ENCODE assay signal across 33 mouse cellular contexts in genomic region chr5:65549677-65550076, GRCm38 (mm10). TPM values are rescaled to one million over a fixed set of nuclear protein-coding genes. Genes with fewer than 3 reads are reported as not detected.
A peak's percentile ranks its signal among the peaks of the same experiment; 100 is the strongest.
DNase-seq lines count a peak whose midpoint lies in the region; ATAC-seq and TF ChIP-seq lines count a peak whose summit lies in the region.
"Had no signal": no experiment of that assay in that cellular context is flagged by ENCODE, and none has a peak within 500 bp of the region (broad histone marks: within the 10 kb centered on the region; RNA-seq: fewer than 3 reads in every experiment).

No protein-coding gene starts in this region.

- peaks cover 3% of the 10 kb centered on the region for H3K4me1 ChIP-seq in heart, adult 2 months (ENCODE audit: control insufficient read depth, insufficient read depth, low read length)
- no peaks in the 10 kb centered on the region for H3K4me1 ChIP-seq in midbrain, embryonic 11.5 days (ENCODE audit: control insufficient read depth, insufficient read depth, low read length)
- no peaks in the 10 kb centered on the region for H3K4me1 ChIP-seq in midbrain, postnatal 0 days (ENCODE audit: insufficient read depth, low read length)
- H3K4me1 ChIP-seq: forebrain, embryonic 12.5 days; lung, embryonic 15.5 days; midbrain, embryonic 12.5 days; stomach, embryonic 15.5 days had no signal

- ATAC-seq in midbrain, embryonic 11.5 days (ENCODE audit: low FRiP score): no peak
- ATAC-seq in midbrain, postnatal 0 days (ENCODE audit: low FRiP score): no peak
- ATAC-seq: hindbrain, embryonic 16.5 days had no signal

- no peak for TF ChIP-seq POLR2A in heart, adult 2 months (IDR thresholded peaks at IDR 0.05; ENCODE audit: insufficient read depth, low read depth, low read length)

- no peak overlapping the region for H3K27ac ChIP-seq in heart, adult 2 months
- H3K27ac ChIP-seq in midbrain, embryonic 11.5 days (ENCODE audit: low read depth, low read length): no peak overlapping the region
- H3K27ac ChIP-seq in midbrain, postnatal 0 days (ENCODE audit: low read depth, low read length): no peak overlapping the region
- H3K27ac ChIP-seq: embryonic facial prominence, embryonic 12.5 days; forebrain, embryonic 12.5 days; heart, embryonic 10.5 days; heart, embryonic 15.5 days; kidney, postnatal 0 days; liver, embryonic 15.5 days; lung, embryonic 15.5 days; midbrain, embryonic 12.5 days; stomach, embryonic 15.5 days had no signal

- H3K9ac ChIP-seq in heart, adult 2 months (ENCODE audit: low read depth, low read length): no peak overlapping the region
- no peak overlapping the region for H3K9ac ChIP-seq in midbrain, embryonic 11.5 days (ENCODE audit: low read length)
- no peak overlapping the region for H3K9ac ChIP-seq in midbrain, postnatal 0 days (replicated peaks; ENCODE audit: low read length, poor library complexity, severe bottlenecking)
- H3K9ac ChIP-seq: embryonic facial prominence, embryonic 12.5 days; forebrain, embryonic 12.5 days; heart, embryonic 15.5 days; liver, embryonic 15.5 days; lung, embryonic 15.5 days; midbrain, embryonic 12.5 days; stomach, embryonic 15.5 days had no signal

- no peak for TF ChIP-seq CTCF in heart, adult 2 months (IDR thresholded peaks at IDR 0.05)
- no peak for TF ChIP-seq CTCF in midbrain, postnatal 0 days (IDR thresholded peaks at IDR 0.05)

- H3K4me2 ChIP-seq in midbrain, embryonic 11.5 days: no peak overlapping the region
- H3K4me2 ChIP-seq in midbrain, postnatal 0 days (ENCODE audit: low read depth, low read length, poor library complexity, severe bottlenecking): no peak overlapping the region
- H3K4me2 ChIP-seq: embryonic facial prominence, embryonic 12.5 days; forebrain, embryonic 12.5 days; heart, embryonic 15.5 days; liver, embryonic 15.5 days; lung, embryonic 15.5 days; midbrain, embryonic 12.5 days; stomach, embryonic 15.5 days had no signal

- intact Hi-C loops in heart, adult 2 months (cut with DNase I): no loop called here

- no peaks in the 10 kb centered on the region for H3K9me3 ChIP-seq in midbrain, embryonic 11.5 days (ENCODE audit: control insufficient read depth, low read length)
- no peaks in the 10 kb centered on the region for H3K9me3 ChIP-seq in midbrain, postnatal 0 days (ENCODE audit: low read length)
- H3K9me3 ChIP-seq: embryonic facial prominence, embryonic 12.5 days; forebrain, embryonic 12.5 days; heart, embryonic 10.5 days; heart, embryonic 15.5 days; liver, embryonic 15.5 days; lung, embryonic 15.5 days; midbrain, embryonic 12.5 days; stomach, embryonic 15.5 days had no signal

- H3K4me3 ChIP-seq in heart, adult 2 months: no peak overlapping the region
- H3K4me3 ChIP-seq in midbrain, embryonic 11.5 days (ENCODE audit: low read depth, low read length): no peak overlapping the region
- no peak overlapping the region for H3K4me3 ChIP-seq in midbrain, postnatal 0 days (ENCODE audit: low read depth, low read length)
- H3K4me3 ChIP-seq: embryonic facial prominence, embryonic 12.5 days; forebrain, embryonic 12.5 days; heart, embryonic 10.5 days; heart, embryonic 15.5 days; liver, embryonic 15.5 days; lung, embryonic 15.5 days; midbrain, embryonic 12.5 days; stomach, embryonic 15.5 days had no signal

- H3K27me3 ChIP-seq in heart, adult 2 months (ENCODE audit: control insufficient read depth, insufficient read depth, low read length): no peaks in the 10 kb centered on the region
- H3K27me3 ChIP-seq in midbrain, embryonic 11.5 days (ENCODE audit: control insufficient read depth, insufficient read depth, low read length): no peaks in the 10 kb centered on the region
- H3K27me3 ChIP-seq in midbrain, postnatal 0 days (ENCODE audit: insufficient read depth, low read length): no peaks in the 10 kb centered on the region
- H3K27me3 ChIP-seq: embryonic facial prominence, embryonic 12.5 days; forebrain, embryonic 12.5 days; heart, embryonic 15.5 days; liver, embryonic 15.5 days; lung, embryonic 15.5 days; midbrain, embryonic 12.5 days; stomach, embryonic 15.5 days had no signal

- no peak for TF ChIP-seq EP300 in heart, adult 2 months (IDR thresholded peaks at IDR 0.05; ENCODE audit: insufficient read depth, low read depth, low read length)

- DNase-seq in heart, adult 11 months: peak; percentile 77
- no peak for DNase-seq in heart, adult 2 months
- peak; percentile 21 for DNase-seq in midbrain, embryonic 11.5 days (ENCODE audit: low spot score, missing footprints)
- no peak for DNase-seq in midbrain, postnatal 0 days (ENCODE audit: low spot score)
- DNase-seq in gonadal fat pad, adult 2 months (ENCODE audit: low read depth): peak; percentile 82
- peak; percentile 25 for DNase-seq in skeletal muscle tissue, adult 2 months (ENCODE audit: low read depth, low spot score)
- DNase-seq in neural tube, embryonic 10.5 days (ENCODE audit: extremely low spot score, low spot score): no peak
- no peak for DNase-seq in heart, adult 9 months (ENCODE audit: low spot score in 2 of 2)
- DNase-seq: B cell, adult 2 months; cerebellum, adult 2 months; cerebellum, postnatal 14 days; gastrocnemius, postnatal 25 days; kidney, adult 18-20 months; kidney, postnatal 4 days; thymus, postnatal 14 days had no signal

- peaks cover 10% of the 10 kb centered on the region for H3K79me2 ChIP-seq in heart, adult 2 months (replicated peaks; ENCODE audit: control insufficient read depth, insufficient read depth, low read length)

- 78% methylated on average over 1 of the region's 1 CpGs for WGBS in heart, adult 2 months
- 96% methylated on average over 1 of the region's 1 CpGs for WGBS in midbrain, embryonic 11.5 days
- 100% methylated on average over 1 of the region's 1 CpGs for WGBS in midbrain, postnatal 0 days

- H3K36me3 ChIP-seq in heart, adult 2 months (ENCODE audit: control insufficient read depth, insufficient read depth, low read length): peaks cover 7% of the 10 kb centered on the region
- no peaks in the 10 kb centered on the region; the same call in 1 of the 2 replicates for H3K36me3 ChIP-seq in midbrain, embryonic 11.5 days (ENCODE audit: control insufficient read depth, insufficient read depth, low read length)
- H3K36me3 ChIP-seq in midbrain, postnatal 0 days (ENCODE audit: insufficient read depth, low read length): no peaks in the 10 kb centered on the region

RNA-seq across cellular contexts. Expression of gene Ube2k, which starts 12.6 kb away (rescaled TPM):
- 10 to 100 TPM; 57.3 to 70.3 TPM for total RNA-seq in heart, adult 2 months (2021)
- 21.4 and 34.5 TPM in 2 replicates for polyA plus RNA-seq in heart, adult 2 months (2012; rRNA removed)
- polyA plus RNA-seq in midbrain, embryonic 11.5 days (2014; fragmentation: Nextera tagmentation; extraction: Ambion mirVana): 143 and 148 TPM in 2 replicates
- 40.4 and 55.0 TPM in 2 replicates for total RNA-seq in midbrain, postnatal 0 days (2014; rRNA removed)
- 186 and 194 TPM in 2 replicates for polyA plus RNA-seq in midbrain, postnatal 0 days (2015; fragmentation: Nextera tagmentation; extraction: Ambion mirVana)
- 21.0 and 25.2 TPM in 2 replicates for polyA plus RNA-seq in gonadal fat pad, adult 2 months (2012; rRNA removed)

RNA-seq across cellular contexts. Expression of gene Smim14, which starts 12.7 kb away (rescaled TPM):
- total RNA-seq in heart, adult 2 months (2021): 10 to 100 TPM; 97.1 to 97.3 TPM
- 94.2 and 133 TPM in 2 replicates for polyA plus RNA-seq in heart, adult 2 months (2012; rRNA removed)
- 82.9 and 85.1 TPM in 2 replicates for polyA plus RNA-seq in midbrain, embryonic 11.5 days (2014; fragmentation: Nextera tagmentation; extraction: Ambion mirVana)
- total RNA-seq in midbrain, postnatal 0 days (2014; rRNA removed): 189 and 204 TPM in 2 replicates
- polyA plus RNA-seq in midbrain, postnatal 0 days (2015; fragmentation: Nextera tagmentation; extraction: Ambion mirVana): 222 and 238 TPM in 2 replicates
- polyA plus RNA-seq in gonadal fat pad, adult 2 months (2012; rRNA removed): 230 and 254 TPM in 2 replicates

RNA-seq across cellular contexts. Expression of gene Gm43552, which starts 57.0 kb away (rescaled TPM):
- not detected for total RNA-seq in heart, adult 2 months (2021)
- not detected in 2 replicates for polyA plus RNA-seq in heart, adult 2 months (2012; rRNA removed)
- not detected in 2 replicates for polyA plus RNA-seq in midbrain, embryonic 11.5 days (2014; fragmentation: Nextera tagmentation; extraction: Ambion mirVana)
- total RNA-seq in midbrain, postnatal 0 days (2014; rRNA removed): not detected in 2 replicates
- polyA plus RNA-seq in midbrain, postnatal 0 days (2015; fragmentation: Nextera tagmentation; extraction: Ambion mirVana): not detected in 2 replicates
- polyA plus RNA-seq in gonadal fat pad, adult 2 months (2012; rRNA removed): not detected in 2 replicates
- total RNA-seq: adrenal gland, postnatal 4 days; heart, postnatal 25 days; left cerebral cortex, postnatal 36 days had no signal
- polyA plus RNA-seq: cerebellum, adult 2 months; cortical plate, adult 2 months; embryonic facial prominence, embryonic 12.5 days; forebrain, embryonic 12.5 days; heart, embryonic 10.5 days; hindbrain, embryonic 11.5 days; hindbrain, embryonic 16.5 days; limb, embryonic 14.5 days; liver, embryonic 15.5 days; lung, embryonic 15.5 days; midbrain, embryonic 12.5 days; neural tube, embryonic 14.5 days; urinary bladder, adult 2 months had no signal

Comparison
In these comparisons a context has a peak if more than half of its experiments do, and no peak if none do; other contexts are left out.
1. DNase-seq: peak in heart, adult 11 months (single experiment), midbrain, embryonic 11.5 days (single experiment), gonadal fat pad, adult 2 months (single experiment) and skeletal muscle tissue, adult 2 months (single experiment); none in heart, adult 2 months (0 of 2), midbrain, postnatal 0 days (single experiment), neural tube, embryonic 10.5 days (single experiment) and heart, adult 9 months (0 of 2).